Mouse (Mus musculus) gastrocnemius, adult 18-20 months (tissue): ENCODE measurements at regions not wholly inside any gene's neighbourhood (a gene's known extent, or its start where the extent isn't known, plus 50 kb on each side); places are given as distances from the start of the nearest gene placed in this dataset.

Experiments
- DNase-seq: peaks from one replicate; pipeline ENCODE4 v3.0.0; 2021; ENCODE audit warnings: low spot score

DNA sequence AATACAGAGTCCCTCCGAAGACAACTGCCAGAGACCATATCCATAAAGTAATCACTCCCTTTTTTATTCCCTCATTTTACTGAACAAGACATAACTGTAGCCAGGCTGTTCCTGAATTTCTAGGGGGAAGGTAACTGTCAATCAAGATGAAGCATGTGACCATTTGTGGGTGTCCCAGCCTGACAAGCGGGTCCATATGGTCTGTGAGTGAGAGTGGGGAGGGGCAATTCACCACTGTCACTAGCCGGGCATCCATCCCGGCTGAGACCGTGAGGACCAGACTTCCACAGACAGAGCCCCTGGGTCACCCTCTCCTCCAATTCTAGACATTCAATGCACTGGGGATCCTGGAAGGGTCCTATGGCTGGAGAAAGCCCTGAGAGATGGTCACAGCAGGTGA lies 54.6 kb downstream of the Gm11733 start:
- DNase-seq: no peak

DNA sequence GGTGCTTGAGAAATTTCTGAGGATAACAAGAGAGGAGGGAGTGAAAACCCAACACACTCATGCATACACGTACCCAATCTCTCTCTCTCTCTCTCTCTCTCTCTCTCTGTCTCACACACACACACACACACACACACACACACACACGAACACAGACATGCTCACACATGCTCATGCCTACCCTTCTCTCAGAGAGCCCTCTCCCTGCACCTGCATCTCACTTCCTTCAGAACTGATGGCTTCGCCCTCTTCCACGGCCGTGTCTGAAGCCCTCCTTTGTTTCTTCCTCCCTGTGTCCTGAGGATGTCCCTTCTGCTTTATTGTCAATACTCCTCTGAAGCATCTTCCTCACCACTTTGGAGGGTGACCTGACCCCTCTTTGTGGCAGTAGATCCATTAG lies 56.4 kb downstream of the Gm11733 start:
- DNase-seq: no peak

DNA sequence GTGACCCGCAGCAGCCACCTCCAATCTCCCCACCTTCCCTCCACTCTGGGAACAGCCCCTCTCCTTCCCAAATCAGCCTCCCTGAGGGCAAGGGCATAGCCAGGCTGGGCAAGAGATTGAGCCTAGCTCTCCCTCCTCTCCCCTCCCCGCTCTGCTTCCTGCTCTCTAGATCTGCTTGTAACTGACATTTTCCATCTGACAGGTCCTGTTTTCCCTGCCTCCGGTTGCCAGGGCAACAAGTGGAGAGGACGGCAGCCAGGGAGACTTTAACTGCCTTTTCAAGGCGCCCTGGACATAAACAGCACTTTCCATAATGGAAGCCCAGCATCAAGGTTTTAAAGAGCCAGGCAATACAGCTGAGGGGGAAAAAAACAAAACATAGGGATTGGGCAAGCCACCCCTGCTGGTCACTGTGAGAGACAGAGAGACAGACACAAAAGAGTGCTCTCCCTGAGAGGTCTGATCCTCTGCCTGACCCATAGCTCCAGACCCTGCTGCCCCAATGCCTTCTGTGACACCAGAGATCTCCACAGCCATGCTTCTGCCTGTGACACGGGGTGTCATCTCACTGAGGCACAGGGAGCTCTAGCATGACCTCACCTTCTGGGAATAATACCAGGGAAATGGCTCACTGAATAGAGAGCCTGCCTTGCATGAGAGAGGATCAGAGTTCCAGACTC lies 57.2 kb downstream of the Gm11733 start:
- no peak for DNase-seq

DNA sequence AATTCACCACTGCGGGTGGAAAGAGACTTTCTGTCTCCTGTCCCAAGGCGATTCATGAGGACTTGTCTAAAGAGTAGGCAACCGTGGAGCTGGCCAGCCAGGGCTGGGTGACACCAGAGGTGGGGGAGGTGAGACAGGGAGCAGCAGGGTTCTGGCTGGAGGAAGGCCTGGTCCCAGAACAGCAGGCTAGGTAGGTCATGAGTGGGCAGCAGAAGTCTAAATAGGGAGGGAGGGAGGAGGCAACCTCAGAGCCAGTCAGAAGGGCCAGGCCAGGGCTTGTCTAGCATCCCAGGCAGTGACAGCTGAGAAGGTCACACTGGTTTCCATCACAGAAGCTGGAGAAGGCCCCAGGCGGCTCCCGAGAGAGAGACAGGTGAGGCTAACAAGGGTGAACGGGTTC lies 59.0 kb downstream of the Gm11733 start:
- DNase-seq: peak; percentile 83

DNA sequence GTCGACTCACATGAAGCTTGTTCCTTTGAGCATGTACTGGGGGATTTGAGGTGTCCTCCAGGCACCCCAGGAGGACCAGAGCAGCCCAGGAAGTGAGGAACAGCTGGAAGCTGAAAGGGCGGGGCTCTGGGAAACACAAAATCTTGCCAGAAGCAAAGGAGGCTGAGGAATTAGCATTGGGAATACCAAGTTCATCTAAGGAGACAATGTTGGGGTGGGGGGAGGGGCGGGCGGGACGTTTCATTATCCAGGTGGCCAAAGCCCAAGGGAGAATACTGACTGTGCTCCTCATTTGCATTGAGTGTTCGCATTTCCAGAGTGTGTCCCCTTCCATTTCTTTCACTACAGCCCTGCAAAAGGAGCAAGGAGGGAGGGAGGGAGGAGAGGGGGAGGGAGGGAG lies 60.3 kb downstream of the Gm11733 start:
- DNase-seq: no peak

DNA sequence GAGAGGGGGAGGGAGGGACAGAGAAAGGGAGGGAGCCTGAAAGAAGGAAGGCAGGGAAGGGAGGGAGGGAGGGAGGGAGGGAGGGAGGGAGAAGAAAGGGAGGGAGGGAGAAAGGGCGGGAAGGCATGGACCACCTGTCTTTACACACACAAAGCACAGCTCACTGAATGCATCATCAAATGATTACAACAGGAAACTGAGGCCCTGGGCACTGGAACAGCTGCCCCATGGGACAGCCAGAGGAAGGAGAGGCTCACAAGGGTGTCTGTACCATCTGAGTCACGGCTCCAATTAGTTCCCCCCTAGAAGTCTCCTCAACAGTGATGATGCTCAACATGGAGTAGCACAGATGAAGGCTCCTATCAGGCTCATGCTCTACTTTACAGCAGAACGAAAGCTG lies 60.8 kb downstream of the Gm11733 start:
- no peak for DNase-seq

DNA sequence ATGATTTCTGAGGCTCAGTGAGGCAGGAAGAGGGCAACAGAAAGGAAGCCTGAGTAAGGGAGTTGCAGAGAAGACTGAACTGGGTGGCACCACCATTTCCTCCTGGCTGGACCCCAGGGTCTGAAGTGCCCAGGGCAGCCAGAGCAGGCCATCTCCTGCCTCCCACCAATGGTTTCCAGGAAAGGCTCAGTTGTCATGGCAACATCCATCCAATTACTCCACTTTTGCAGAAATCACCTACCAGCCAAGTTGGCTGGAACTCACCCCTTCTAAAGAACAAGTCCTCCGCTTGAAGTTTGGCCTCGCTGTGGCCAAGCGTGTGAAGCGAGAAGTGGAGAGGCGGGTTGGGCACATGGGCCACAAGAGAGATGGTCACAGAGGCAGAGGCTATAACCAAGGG lies 67.8 kb downstream of the Gm11733 start:
- no peak for DNase-seq

DNA sequence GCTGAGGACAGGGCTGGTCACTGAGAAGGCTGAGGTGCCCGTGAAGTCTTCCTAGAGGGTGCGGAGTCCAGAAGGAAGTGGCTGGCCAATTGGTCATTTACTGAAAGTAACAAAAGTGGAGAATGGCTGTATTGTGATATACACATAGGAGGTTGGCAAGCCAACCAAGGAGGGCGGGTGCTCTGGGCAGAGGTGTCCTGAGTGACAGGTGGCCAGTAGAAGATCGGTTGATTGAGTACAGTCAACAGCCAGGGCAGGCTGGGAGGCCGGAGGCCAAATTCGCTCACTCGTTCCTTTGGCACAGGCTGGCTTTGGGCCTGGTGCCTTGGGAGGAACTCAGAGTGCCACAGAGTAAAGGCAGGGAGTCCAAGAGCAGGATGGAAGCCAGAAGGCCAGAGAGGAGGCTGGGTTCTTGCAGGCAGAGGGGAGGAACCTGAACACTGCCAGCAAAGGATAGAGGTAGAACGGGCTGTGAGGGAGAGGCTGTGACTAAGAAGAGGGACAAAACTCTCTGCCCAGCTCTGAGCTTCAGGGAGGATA lies 68.3 kb downstream of the Gm11733 start:
- peak; percentile 71 for DNase-seq

DNA sequence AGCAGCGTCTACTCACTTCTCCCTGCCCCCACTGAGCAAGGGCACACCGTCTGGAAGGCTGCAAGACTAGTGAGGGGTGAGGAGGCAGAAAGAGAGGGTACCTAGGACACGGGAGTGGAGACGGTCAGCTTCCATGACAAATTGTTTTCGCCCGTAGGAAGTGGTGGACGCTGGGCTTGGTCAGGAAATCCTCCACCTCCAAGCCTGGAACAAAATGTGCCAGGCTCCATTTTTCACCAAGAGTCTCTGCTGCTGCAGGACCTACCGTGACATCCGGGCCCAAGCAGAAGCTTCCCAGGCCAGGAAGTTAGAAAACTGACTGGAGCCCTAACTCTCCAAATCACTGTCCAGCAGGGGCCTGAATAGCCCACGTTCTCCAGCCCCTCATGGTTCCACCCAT lies 69.9 kb downstream of the Gm11733 start:
- no peak for DNase-seq

DNA sequence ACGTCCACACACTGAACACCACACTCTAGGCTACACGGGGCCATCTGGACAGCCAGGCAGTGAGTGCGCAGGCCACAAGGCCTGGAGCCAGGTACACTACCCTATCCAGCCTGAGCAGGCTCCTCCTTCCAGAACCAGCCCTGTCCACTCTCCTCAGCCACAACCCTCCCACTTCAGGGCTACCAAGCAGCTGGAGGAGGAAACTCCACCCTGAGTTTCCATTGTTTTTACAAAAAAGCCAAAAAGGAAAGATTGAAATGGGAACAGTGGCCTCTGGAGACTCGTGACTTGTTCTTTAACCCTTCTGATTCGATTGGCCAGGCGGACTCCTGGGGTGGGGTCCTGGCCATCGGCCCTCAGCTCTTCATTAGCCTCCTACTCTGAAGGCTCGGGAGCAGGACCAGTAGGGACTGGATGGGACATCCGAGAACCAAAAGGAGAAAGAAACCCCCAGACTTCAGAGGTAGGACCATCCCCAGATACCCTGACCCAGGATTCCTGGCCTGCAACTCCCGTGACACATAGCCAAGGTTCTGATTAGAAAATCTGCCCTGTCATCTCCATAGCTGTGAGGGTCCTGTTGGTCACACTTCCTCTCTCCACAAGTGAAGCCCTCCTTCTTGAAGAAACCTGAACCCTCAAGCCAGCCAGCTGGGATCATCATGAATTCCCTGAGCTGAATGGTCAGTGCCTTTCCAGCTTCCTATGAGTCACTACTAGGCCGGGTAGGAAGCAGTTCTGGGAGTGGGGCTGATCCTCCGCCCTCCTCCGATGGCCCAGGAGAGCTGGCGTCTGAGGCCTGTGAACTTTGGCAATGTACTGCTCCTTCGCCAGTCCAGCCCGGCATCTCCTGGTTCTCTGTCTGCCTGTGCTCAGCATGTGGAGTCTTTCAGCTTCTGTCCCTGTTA lies 73.6 kb downstream of the Gm11733 start:
- DNase-seq: peak; percentile 82

DNA sequence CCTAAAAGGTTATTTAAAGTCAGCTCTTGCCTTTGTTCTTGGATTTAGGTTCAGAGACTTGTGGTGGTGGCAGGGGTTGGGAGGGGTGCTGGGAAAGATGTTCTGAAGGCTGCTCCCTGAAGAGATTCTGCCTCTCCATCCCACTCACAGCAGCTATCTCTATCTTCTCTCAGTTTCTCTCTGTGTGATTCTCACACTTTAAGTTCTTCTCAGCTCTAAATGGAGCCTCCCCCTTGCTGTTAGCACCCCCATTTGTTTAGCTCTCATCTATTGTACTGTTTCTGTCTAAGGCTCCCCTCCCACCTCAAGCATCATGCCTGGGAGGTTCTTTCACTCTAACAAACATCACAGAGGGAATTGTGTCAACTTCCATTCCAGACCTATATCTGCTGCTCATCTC lies 75.7 kb downstream of the Gm11733 start:
- DNase-seq: no peak

DNA sequence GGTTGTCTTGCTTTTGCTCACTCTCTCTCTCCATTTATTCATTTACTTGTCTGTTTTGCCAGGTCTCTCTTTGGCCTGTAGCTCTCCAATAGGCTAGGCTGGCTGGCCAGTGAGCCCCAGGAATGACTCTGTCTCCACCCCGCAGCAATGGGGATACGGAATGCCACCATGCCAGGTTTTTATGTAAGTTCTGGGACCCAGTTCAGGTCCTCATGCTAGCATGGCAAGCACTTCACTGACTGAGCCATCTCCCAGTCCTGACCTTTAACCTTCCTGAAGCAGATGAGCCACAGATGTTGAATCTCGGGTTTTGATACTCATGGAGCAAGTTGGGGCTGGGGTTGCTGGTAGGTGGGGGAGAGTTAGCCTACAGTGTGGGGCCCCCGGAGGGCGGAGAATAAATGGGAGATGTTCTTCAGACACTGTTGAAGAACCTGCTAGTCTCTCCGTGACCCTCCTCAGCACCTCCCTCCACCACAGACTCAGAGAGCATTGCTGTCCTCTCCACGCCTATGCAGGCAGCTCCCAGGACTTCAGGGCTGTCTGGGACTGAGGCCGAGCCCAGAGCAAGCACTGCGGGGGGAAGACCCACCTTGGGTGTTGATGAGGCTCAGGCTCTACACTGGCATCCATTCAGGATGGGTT lies 83.9 kb downstream of the Gm11733 start:
- peak; percentile 28 for DNase-seq

DNA sequence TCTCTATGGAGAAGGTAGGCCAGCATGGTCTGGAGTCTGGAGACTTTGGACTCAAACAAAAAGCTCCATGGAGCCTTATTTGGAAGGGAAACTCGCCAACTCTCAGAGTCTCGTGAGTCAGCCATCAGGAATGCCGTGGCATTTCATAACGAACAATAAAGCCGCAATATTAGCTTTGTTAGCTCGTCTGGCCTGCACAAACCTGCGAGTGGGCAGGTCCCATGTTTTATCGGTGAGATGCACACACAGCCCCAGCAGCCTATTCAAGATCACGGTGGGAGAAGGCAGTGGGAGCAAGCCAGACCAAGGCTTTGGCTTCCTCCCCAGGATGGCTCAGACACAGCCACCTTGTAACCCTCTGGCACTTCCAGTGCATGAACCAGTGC lies 84.4 kb downstream of the Gm11733 start:
- peak; percentile 71 for DNase-seq

DNA sequence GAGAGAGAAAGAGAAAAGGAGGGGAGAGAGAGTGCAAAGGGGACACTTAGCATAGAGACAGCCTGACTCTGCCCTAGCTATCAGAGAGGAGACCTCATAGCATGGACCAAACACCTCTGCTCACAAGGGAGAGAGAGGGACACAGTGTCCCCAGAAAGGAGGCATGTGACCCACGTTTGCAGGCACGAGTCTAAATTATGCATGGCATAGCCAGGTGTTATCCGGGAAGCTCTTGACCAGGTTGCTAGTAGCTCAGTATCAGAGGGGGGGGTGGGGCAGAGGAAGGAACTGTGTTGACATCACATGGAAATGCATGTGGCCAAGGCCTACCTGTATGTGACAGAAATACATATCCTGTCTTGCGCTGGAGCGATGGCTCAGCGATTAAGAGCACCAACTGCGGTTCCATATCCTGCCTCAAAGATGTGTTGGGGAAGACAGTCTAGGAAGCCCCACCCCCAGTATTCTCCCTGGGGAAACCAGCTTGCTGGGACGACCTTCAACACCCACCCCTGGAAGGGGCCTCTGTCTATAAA lies 84.5 kb upstream of the Tnrc6c start:
- no peak for DNase-seq

DNA sequence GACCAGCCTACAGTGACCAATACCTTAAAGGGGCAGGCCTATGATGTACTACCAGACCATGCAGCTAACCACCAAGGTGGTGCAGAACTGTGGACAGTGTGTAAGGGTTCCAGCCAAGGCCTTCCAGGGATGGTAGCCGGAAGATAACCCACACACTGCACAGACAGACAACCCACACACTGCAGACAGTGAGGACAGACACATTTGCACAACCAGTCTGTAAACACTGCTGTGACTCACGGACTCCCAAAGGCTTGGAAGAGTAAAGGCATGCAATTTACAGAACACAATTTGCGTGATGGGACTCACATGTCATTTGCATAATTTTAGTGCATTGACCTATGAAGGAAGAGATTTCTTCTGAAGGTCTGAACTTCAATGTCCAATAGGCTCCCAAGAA lies 82.2 kb upstream of the Tnrc6c start:
- no peak for DNase-seq

DNA sequence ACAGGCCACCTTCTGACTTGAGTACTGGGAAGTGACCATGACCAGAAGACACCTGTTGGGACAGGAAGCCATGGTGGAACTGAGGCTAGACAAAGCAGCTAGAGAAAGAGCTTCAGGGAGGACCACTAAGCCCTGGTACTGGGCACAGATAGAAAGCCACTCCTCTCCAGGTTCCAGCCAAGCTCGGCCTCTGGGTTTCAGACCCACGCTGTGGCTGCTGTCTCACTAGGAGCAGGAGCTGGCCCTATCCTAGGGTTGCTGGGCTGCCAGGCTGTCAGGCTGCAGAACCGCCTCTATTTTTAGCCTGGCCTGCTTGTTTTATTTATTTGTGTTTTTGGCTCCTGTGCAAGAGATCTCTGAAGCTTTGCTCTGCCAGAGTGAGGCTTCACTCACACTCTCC lies 79.4 kb upstream of the Tnrc6c start:
- DNase-seq: peak; percentile 81

DNA sequence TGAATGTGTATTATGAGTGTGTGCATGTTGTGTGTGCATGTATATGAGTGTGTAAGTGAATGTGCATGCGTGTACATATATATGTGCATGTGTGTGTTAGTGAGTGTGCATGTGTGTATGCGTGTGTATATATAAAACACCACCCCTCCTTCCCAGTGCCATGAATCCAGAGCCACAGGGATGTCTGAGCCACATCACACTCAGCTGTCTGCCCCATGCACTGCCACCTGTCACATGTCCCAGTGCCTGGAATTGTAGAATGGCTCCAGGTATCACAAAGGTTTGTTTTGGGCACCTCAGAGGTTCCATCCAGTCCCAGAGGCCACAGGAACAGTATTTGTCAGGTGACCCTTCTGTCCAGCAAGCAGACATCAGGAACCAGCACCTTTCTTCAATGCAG lies 75.0 kb upstream of the Tnrc6c start:
- DNase-seq: no peak

DNA sequence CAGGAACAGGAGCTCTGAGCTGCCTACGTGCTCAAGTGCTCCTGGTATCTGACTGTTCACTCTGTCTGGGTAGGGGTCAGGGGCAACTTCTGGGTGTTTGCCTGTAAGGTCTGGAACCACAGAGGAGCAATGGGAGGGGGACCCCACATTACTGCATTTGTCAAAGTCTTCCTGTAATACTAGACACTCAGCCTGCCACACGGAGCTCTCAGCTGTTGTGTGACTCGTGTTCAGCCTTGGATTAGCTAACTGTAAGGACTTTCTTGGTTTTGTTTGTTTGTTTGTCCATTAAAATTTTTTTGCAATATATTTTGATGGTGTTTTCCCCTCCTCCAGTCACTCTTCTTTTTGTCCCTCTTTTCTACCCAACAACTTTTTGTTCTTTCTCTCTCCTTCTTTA lies 74.4 kb upstream of the Tnrc6c start:
- no peak for DNase-seq

DNA sequence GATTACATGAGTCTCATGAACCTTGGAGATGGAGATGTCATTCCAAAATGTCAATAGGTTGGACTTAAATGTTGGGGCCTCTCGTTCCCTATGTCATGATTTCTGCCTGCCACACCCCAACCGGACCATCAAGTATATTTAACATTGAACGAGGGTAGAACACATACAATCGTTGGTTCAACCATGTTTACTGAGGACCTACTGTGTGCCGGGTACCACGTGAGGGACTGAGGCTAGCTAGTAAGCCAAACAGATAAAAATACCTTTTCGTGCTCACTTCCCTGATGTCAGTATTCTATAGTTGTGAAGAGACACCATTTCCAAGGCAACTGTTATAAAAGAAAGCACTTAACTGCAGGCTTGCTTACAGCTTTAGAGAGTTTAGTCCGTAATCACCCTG lies 70.6 kb upstream of the Tnrc6c start:
- no peak for DNase-seq

DNA sequence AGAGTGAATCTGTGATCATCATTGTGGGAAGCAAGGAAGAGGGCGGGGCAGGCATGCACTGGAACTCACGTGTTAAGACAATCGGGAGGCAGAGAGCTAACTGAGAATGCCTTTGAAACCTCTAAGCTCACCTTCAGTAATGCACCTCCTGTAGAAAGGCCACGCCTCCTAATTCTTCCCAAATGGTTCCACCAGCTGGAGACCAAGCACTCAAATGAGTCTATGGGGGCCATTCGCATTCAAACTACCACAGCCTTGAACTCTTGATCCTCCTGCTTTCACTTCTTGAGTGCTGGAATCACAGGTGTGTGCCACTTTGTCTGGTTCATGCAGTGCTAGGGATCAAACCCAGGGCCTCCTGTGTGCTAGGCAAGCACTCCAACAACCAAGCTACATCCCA lies 68.5 kb upstream of the Tnrc6c start:
- no peak for DNase-seq

DNA sequence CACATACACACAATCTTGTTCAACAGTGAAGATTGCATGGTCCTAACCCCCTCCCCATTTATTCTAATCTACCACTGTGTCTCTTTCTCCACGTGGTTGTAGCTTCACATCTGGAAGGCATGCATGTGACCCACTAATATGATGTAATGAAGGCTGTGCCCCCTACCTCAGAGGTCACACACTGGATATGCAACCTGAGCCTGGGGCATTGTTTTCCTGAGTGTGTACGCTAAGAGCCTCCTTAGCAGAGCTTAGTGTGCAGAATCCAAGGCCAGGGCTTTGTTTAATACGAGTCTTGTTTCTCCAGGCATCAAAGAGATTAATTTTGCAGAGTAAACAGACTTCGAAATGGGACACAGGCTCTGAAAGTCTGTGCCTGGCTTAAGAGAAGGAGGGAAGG lies 68.0 kb upstream of the Tnrc6c start:
- no peak for DNase-seq

DNA sequence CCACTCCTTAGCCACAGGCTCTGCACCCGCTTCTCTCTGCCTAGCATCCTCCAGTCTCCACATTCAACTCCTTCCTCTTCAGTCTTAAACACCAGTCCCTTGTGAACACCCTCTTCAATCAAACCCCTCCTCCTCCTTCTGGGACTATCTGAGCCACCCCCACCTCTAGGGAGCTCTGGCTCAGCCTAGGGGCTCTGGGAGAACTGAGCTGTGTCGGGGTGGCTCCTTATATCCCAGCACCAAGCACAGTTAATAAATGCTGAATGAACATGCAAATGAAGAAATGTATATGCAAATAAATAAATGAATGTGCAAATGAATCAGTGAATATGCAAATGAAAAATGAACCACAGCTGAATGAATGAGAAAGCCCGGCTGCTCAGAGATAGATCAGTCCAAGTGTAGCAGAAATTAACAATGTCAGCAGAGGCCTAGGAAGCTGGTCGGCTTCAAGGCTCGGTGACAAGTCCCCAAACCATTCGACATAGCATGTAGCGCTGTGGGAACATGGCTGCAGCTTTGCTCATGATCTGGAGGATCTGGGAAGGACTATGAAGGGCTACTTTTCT lies 67.1 kb upstream of the Tnrc6c start:
- no peak for DNase-seq
